Mouse (Mus musculus) stomach, embryonic 16.5 days (tissue): ENCODE measurements around the gene Ddx41. TPM values are rescaled to one million over a fixed set of nuclear protein-coding genes. Genes with fewer than 3 reads are reported as not detected.

Experiments
- ATAC-seq: fragments of 200-750 bp; cut with Nextera tagmentation; 2 replicates; pipeline ENCODE4 v1.8.0; 2017; ENCODE audit warnings: moderate number of reproducible peaks, moderate TSS enrichment; ENCODE audit not compliant: insufficient read depth, low FRiP score
- H3K27ac ChIP-seq: fragments of 300-500 bp; sonication (generic); 2 replicates; pipeline ENCODE4 v1.5.1; 2014; ENCODE audit warnings: low read length
- H3K27me3 ChIP-seq: fragments of 300-500 bp; sonication (generic); 2 replicates; pipeline ENCODE4 v1.6.1; 2014; ENCODE audit warnings: low read length, control low read depth, mixed read lengths; ENCODE audit not compliant: control insufficient read depth, insufficient read depth
- H3K36me3 ChIP-seq: fragments of 300-500 bp; sonication (generic); 2 replicates; pipeline ENCODE4 v1.6.1; 2014; ENCODE audit warnings: low read length; ENCODE audit not compliant: control insufficient read depth, insufficient read depth
- H3K4me1 ChIP-seq: fragments of 300-500 bp; sonication (generic); 2 replicates; pipeline ENCODE4 v1.6.1; 2014; ENCODE audit warnings: low read length, control low read depth, mixed read lengths; ENCODE audit not compliant: control insufficient read depth, insufficient read depth
- H3K4me2 ChIP-seq: fragments of 300-500 bp; sonication (generic); 2 replicates; pipeline ENCODE4 v1.6.1; 2014; ENCODE audit warnings: low read depth, low read length, mixed read lengths
- H3K4me3 ChIP-seq: fragments of 300-500 bp; sonication (generic); replicated peaks from 2 replicates; pipeline ENCODE4 v1.5.1; 2014; ENCODE audit warnings: mild to moderate bottlenecking, low read length
- H3K9ac ChIP-seq: fragments of 300-500 bp; sonication (generic); 2 replicates; pipeline ENCODE4 v1.6.1; 2014; ENCODE audit warnings: low read length
- H3K9me3 ChIP-seq: fragments of 300-500 bp; sonication (generic); replicated peaks from 2 replicates; pipeline ENCODE4 v1.6.1; 2016; ENCODE audit warnings: low read length, control low read depth; ENCODE audit not compliant: control insufficient read depth
- WGBS: fragments of 180-500 bp; shearing (Covaris S2); extraction: QIAGEN DNeasy Blood & Tissue Kit; methylation state at CpG from one replicate; pipeline ENCODE4 v1.1.7; 2014; 5-methylcytosine and 5-hydroxymethylcytosine counted together
- polyA plus RNA-seq: library from polyadenylated mRNA; unstranded; fragments of >200 nt; fragmentation: Nextera tagmentation; extraction: Ambion mirVana; gene quantifications from 2 replicates; pipeline ENCODE4 v1.2.1, GENCODE M21; 2015

The Ddx41 gene
- polyA plus RNA-seq, 1 experiment from 2014 or later, result 52.5 TPM

GRCm38 (mm10) chr13:55505810-55506209 lies 30.6 kb downstream of the Ddx41 start:
- Histone ChIP-seq H3K4me2 (no peak overlapping the region), H3K27me3 (no peaks in the 10 kb centered on the region), H3K27ac (no peak overlapping the region), H3K9me3 (no peaks in the 10 kb centered on the region), H3K4me1 (peaks cover 23% of the 10 kb centered on the region), H3K36me3 (peaks cover 31% of the 10 kb centered on the region), H3K4me3 (no peak overlapping the region), H3K9ac (no peak overlapping the region)
- ATAC-seq, result no peak
- WGBS, result 89% methylated on average over 9 of the region's 9 CpGs

GRCm38 (mm10) chr13:55504390-55504789 lies 32.1 kb downstream of the Ddx41 start:
- H3K27me3 ChIP-seq, result no peaks in the 10 kb centered on the region
- H3K36me3 ChIP-seq, result peaks cover 31% of the 10 kb centered on the region
- no peaks in the 10 kb centered on the region for H3K9me3 ChIP-seq
- H3K27ac ChIP-seq, result no peak overlapping the region
- no peak overlapping the region for H3K4me3 ChIP-seq
- no peak overlapping the region for H3K4me2 ChIP-seq
- H3K4me1 ChIP-seq, result peaks cover 10% of the 10 kb centered on the region; the same call in 1 of the 2 replicates
- WGBS, result 87% methylated on average over 5 of the region's 5 CpGs
- ATAC-seq, result no peak
- H3K9ac ChIP-seq, result no peak overlapping the region

GRCm38 (mm10) chr13:55502405-55502804 lies 34.1 kb downstream of the Ddx41 start:
- Histone ChIP-seq H3K9ac (no peak overlapping the region), H3K36me3 (peaks cover 32% of the 10 kb centered on the region), H3K4me2 (no peak overlapping the region), H3K4me3 (no peak overlapping the region), H3K27me3 (no peaks in the 10 kb centered on the region), H3K4me1 (no peaks in the 10 kb centered on the region), H3K9me3 (no peaks in the 10 kb centered on the region), H3K27ac (no peak overlapping the region)
- no peak for ATAC-seq
- 81% methylated on average over 8 of the region's 8 CpGs for WGBS

GRCm38 (mm10) chr13:55500575-55500974 lies 35.9 kb downstream of the Ddx41 start:
- H3K4me3 ChIP-seq, result no peak overlapping the region
- no peak overlapping the region for H3K27ac ChIP-seq
- H3K4me2 ChIP-seq, result no peak overlapping the region
- H3K9me3 ChIP-seq, result no peaks in the 10 kb centered on the region
- WGBS, result 68% methylated on average over 10 of the region's 10 CpGs
- no peaks in the 10 kb centered on the region for H3K27me3 ChIP-seq
- peaks cover 23% of the 10 kb centered on the region for H3K36me3 ChIP-seq
- no peak for ATAC-seq
- H3K4me1 ChIP-seq, result peaks cover 4% of the 10 kb centered on the region; the same call in 1 of the 2 replicates
- no peak overlapping the region for H3K9ac ChIP-seq

GRCm38 (mm10) chr13:55498906-55499305 lies 37.6 kb downstream of the Ddx41 start:
- H3K36me3 ChIP-seq, result peaks cover 8% of the 10 kb centered on the region; the same call in 1 of the 2 replicates
- WGBS, result 51% methylated on average over 11 of the region's 11 CpGs

GRCm38 (mm10) chr13:55496661-55497060 lies 39.8 kb downstream of the Ddx41 start:
- no peak overlapping the region for H3K4me3 ChIP-seq
- H3K9ac ChIP-seq, result no peak overlapping the region
- peaks cover 8% of the 10 kb centered on the region; the same call in 1 of the 2 replicates for H3K36me3 ChIP-seq
- ATAC-seq, result no peak
- H3K4me1 ChIP-seq, result peaks cover 7% of the 10 kb centered on the region; the same call in 1 of the 2 replicates
- no peaks in the 10 kb centered on the region for H3K27me3 ChIP-seq
- H3K9me3 ChIP-seq, result no peaks in the 10 kb centered on the region
- H3K4me2 ChIP-seq, result no peak overlapping the region
- no peak overlapping the region for H3K27ac ChIP-seq
- 81% methylated on average over 6 of the region's 6 CpGs for WGBS

More at GRCm38 (mm10) chr13:55498906-55499305, 37.6 kb downstream of the Ddx41 start:
- H3K9me3 ChIP-seq, result no peaks in the 10 kb centered on the region
- no peak overlapping the region for H3K4me3 ChIP-seq
- H3K4me1 ChIP-seq, result peaks cover 7% of the 10 kb centered on the region; the same call in 1 of the 2 replicates
- no peak overlapping the region for H3K4me2 ChIP-seq
- no peak overlapping the region for H3K9ac ChIP-seq
- no peaks in the 10 kb centered on the region for H3K27me3 ChIP-seq
- no peak for ATAC-seq
- no peak overlapping the region for H3K27ac ChIP-seq

GRCm38 (mm10) chr13:55495702-55496101 lies 40.8 kb downstream of the Ddx41 start:
- Histone ChIP-seq H3K27me3 (no peaks in the 10 kb centered on the region), H3K4me3 (no peak overlapping the region), H3K27ac (no peak overlapping the region), H3K9ac (no peak overlapping the region), H3K4me1 (peaks cover 7% of the 10 kb centered on the region; the same call in 1 of the 2 replicates), H3K4me2 (no peak overlapping the region), H3K36me3 (peaks cover 8% of the 10 kb centered on the region; the same call in 1 of the 2 replicates), H3K9me3 (no peaks in the 10 kb centered on the region)
- 46% methylated on average over 4 of the region's 4 CpGs for WGBS
- ATAC-seq, result no peak

- Histone ChIP-seq H3K9ac (no peak overlapping the region), H3K4me3 (no peak overlapping the region), H3K27ac (no peak overlapping the region), H3K4me1 (peaks cover 7% of the 10 kb centered on the region; the same call in 1 of the 2 replicates), H3K36me3 (peaks cover 8% of the 10 kb centered on the region; the same call in 1 of the 2 replicates), H3K9me3 (no peaks in the 10 kb centered on the region), H3K27me3 (no peaks in the 10 kb centered on the region), H3K4me2 (no peak overlapping the region)
- ATAC-seq, result peak; percentile 47; the same call in 1 of the 2 replicates
- WGBS, result 15% methylated on average over 18 of the region's 18 CpGs
These were observed 41.4 kb downstream of the Ddx41 start for GRCm38 (mm10) chr13:55494883-55495621.

GRCm38 (mm10) chr13:55494257-55494656 lies 42.2 kb downstream of the Ddx41 start:
- Histone ChIP-seq H3K36me3 (peaks cover 8% of the 10 kb centered on the region; the same call in 1 of the 2 replicates), H3K4me2 (no peak overlapping the region), H3K9me3 (no peaks in the 10 kb centered on the region), H3K27ac (no peak overlapping the region), H3K27me3 (no peaks in the 10 kb centered on the region), H3K4me1 (peaks cover 7% of the 10 kb centered on the region; the same call in 1 of the 2 replicates), H3K9ac (no peak overlapping the region), H3K4me3 (no peak overlapping the region)
- 20% methylated on average over 2 of the region's 2 CpGs for WGBS
- ATAC-seq, result no peak
